Mouse (Mus musculus) E14TG2a.4 (cell line): Measurements from ENCODE around the gene Itprid1.

Experiments used
- CTCF ChIP-seq: conservative IDR thresholded peaks from 2 replicates; pipeline ENCODE4 v1.5.1; 2014; ENCODE audit warnings: low read length
- NANOG ChIP-seq: IDR thresholded peaks from 2 replicates; pipeline ENCODE4 v1.6.1; 2014; ENCODE audit warnings: borderline replicate concordance, low read length, mixed read lengths
- POU5F1 ChIP-seq: IDR thresholded peaks from 2 replicates; pipeline ENCODE4 v1.6.1; 2014; ENCODE audit warnings: low read length, borderline replicate concordance

GRCm38 (mm10) chr6:55852589-55852988 is 15.9 kb downstream of the Itprid1 start:
- TF ChIP-seq CTCF (no peak), NANOG (no peak), POU5F1 (no peak)
